Mouse (Mus musculus) liver, adult 2 months (tissue): ENCODE results near the gene Fam168a. TPM values are rescaled to one million over a fixed set of nuclear protein-coding genes. Genes with fewer than 3 reads are reported as not detected.

Experiments used
- DNase-seq: peaks from one replicate; pipeline ENCODE4 v3.0.0-alpha.2; 2011; ENCODE audit warnings: low read depth, low spot score; ENCODE audit errors: extremely low read depth
- H3K27ac ChIP-seq: fragments of 200-500 bp; replicated peaks from 2 replicates; pipeline ENCODE4 v1.5.1; 2012; ENCODE audit warnings: low read depth, mild to moderate bottlenecking, control low read depth, inconsistent platforms, low read length; ENCODE audit not compliant: insufficient read depth
- H3K27me3 ChIP-seq: fragments of 200-500 bp; 2 replicates; pipeline ENCODE4 v1.6.1; 2012; ENCODE audit warnings: mild to moderate bottlenecking, moderate library complexity, low read length, inconsistent platforms; ENCODE audit not compliant: control insufficient read depth, insufficient read depth
- H3K36me3 ChIP-seq: fragments of 200-500 bp; 2 replicates; pipeline ENCODE4 v1.6.1; 2012; ENCODE audit warnings: low read length, inconsistent platforms; ENCODE audit not compliant: control insufficient read depth, insufficient read depth
- H3K4me1 ChIP-seq: fragments of 200-500 bp; 2 replicates; pipeline ENCODE4 v1.6.1; 2011; ENCODE audit warnings: low read length; ENCODE audit not compliant: control insufficient read depth, insufficient read depth
- H3K4me3 ChIP-seq: fragments of 200-500 bp; 2 replicates; pipeline ENCODE4 v1.5.1; 2011; ENCODE audit warnings: low read depth, mild to moderate bottlenecking, control low read depth, low read length, moderate library complexity; ENCODE audit not compliant: insufficient read depth
- H3K79me2 ChIP-seq: fragments of 200-500 bp; 2 replicates; pipeline ENCODE4 v1.6.1; 2012; ENCODE audit warnings: inconsistent platforms, mild to moderate bottlenecking, low read length, moderate library complexity; ENCODE audit not compliant: control insufficient read depth, insufficient read depth
- H3K9ac ChIP-seq: fragments of 200-500 bp; 2 replicates; pipeline ENCODE4 v1.6.1; 2012; ENCODE audit warnings: low read depth, mild to moderate bottlenecking, control low read depth, inconsistent platforms, low read length
- CTCF ChIP-seq: fragments of 200-500 bp; IDR thresholded peaks from 2 replicates; pipeline ENCODE4 v1.5.1; 2011; ENCODE audit warnings: low read depth, low read length, control low read depth
- POLR2A ChIP-seq: fragments of 200-500 bp; IDR thresholded peaks from 2 replicates; pipeline ENCODE4 v1.6.1; 2011; ENCODE audit warnings: low read length, control low read depth; ENCODE audit not compliant: insufficient read depth; ENCODE audit errors: extremely low read depth
- WGBS: fragments of 180-500 bp; shearing (Covaris S2); methylation state at CpG from one replicate; pipeline ENCODE4 v1.1.7; 2018; 5-methylcytosine and 5-hydroxymethylcytosine counted together
- polyA plus RNA-seq: library from polyadenylated mRNA; depleted of rRNA; stranded (reverse); fragments of >200 nt; gene quantifications from 2 replicates; pipeline ENCODE4 v1.2.3, GENCODE M21; 2012; rRNA removed
- total RNA-seq: library from RNA; depleted of rRNA; stranded (reverse); fragments of >200 nt; gene quantifications from 2 replicates; pipeline ENCODE4 v1.2.3, GENCODE M21; 2014; rRNA removed

The Fam168a gene
- total and polyA plus RNA-seq, 2 experiments, result 7.4 to 32.0 TPM

DNA sequence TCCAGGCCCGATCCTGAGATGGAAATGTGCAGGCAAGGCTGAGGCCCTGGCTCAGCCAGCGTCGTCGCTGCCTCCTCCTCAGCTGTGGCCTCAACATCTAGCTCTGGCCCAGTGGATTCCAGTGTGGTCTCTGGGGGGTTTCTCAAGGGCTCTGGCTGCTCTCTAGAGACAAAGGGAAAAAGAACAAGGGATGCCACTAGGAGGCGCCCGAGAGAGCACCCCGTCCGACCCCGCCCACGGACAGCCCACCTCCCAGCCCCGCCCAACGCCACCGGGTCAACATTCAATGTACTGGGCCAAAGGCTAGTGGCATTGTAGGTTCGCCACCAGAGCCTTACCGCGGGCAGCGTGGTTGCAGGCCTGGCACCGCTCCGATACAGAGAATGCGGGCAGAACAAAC, 173.2 kb downstream of the Fam168a start:
- 27% methylated on average over 20 of the region's 20 CpGs for WGBS
- Histone ChIP-seq H3K79me2 (no peaks in the 10 kb centered on the region), H3K36me3 (no peaks in the 10 kb centered on the region), H3K9ac (no peak overlapping the region), H3K4me3 (no peak overlapping the region), H3K27me3 (no peaks in the 10 kb centered on the region), H3K4me1 (0 out of 2 replicates have a peak, but pooled peaks cover 4% of the 10 kb centered on the region), H3K27ac (no peak overlapping the region)
- TF ChIP-seq POLR2A (no peak), CTCF (peak; percentile 62)
- DNase-seq, result peak; percentile 60

DNA sequence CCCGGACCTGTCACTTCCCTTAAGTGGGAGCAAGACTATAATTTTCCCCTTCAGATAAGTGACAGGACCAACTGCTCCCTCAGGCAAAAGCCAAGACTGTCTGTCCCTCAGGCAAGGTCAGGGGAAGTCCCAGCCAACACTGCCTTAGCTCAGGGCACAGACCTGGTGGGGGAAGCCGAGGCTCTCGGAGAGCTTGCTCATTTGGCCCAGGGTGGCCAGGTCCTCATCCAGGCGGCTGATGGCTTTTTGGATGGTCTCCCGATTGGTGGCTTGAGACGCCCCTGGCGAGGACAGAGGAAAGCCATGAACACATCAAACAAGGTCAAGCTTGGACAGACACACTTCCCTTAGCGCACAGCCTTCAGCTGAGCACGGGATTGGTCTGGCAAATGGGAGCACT, 175.1 kb downstream of the Fam168a start:
- H3K4me1 ChIP-seq, result no peaks in the 10 kb centered on the region
- no peak for DNase-seq
- no peak for TF ChIP-seq POLR2A
- no peak for TF ChIP-seq CTCF
- 90% methylated on average over 9 of the region's 9 CpGs for WGBS
- H3K36me3 ChIP-seq, result no peaks in the 10 kb centered on the region
- H3K9ac ChIP-seq, result no peak overlapping the region
- H3K79me2 ChIP-seq, result no peaks in the 10 kb centered on the region
- no peak overlapping the region for H3K4me3 ChIP-seq
- H3K27me3 ChIP-seq, result no peaks in the 10 kb centered on the region
- no peak overlapping the region for H3K27ac ChIP-seq

DNA sequence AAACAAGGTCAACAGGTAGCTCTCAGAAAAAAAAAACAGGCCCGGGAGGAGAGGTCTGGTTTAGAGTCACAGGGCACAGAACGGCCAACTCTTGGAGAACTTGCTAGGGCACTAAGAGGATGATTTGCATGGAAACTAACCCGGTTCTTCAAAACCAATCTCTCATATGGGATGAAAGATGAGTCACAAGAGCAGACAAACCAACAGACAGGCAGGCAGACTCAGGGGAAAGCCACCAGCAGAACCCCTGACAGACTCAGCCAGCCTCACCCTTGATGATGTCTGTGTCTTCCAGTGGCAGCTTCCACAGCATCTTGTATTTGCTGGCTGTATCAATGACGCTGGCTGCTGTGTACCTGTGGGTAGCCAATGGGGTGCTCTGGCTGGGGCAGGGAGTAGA, 175.5 kb downstream of the Fam168a start:
- no peak overlapping the region for H3K9ac ChIP-seq
- H3K4me3 ChIP-seq, result no peak overlapping the region
- H3K36me3 ChIP-seq, result no peaks in the 10 kb centered on the region
- DNase-seq, result no peak
- WGBS, result 92% methylated on average over 4 of the region's 4 CpGs
- TF ChIP-seq POLR2A (no peak), CTCF (no peak)
- no peak overlapping the region for H3K27ac ChIP-seq
- no peaks in the 10 kb centered on the region for H3K27me3 ChIP-seq
- no peaks in the 10 kb centered on the region for H3K79me2 ChIP-seq
- no peaks in the 10 kb centered on the region for H3K4me1 ChIP-seq

DNA sequence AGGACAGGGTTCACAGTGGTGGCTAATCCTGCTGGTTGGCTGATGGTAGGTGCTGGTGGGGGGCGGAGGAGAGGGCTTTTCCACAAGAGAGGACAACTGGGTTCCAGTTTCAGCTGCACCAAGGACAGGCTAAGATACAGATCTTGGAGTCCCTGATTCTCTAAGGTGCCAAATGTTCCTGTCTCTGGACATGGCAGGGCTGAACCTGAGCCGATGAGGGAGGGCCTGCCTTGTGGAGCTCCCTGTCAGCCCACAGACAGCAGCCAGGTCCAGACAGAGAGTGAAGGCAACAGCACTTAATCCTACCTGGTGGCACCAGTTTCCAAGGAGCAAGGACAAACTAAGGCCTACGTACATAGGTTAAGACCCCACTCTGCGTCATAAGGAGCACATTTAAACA, 178.0 kb downstream of the Fam168a start:
- WGBS, result 97% methylated on average over 4 of the region's 4 CpGs
- DNase-seq, result no peak
- H3K4me1 ChIP-seq, result no peaks in the 10 kb centered on the region
- H3K9ac ChIP-seq, result no peak overlapping the region
- no peak overlapping the region for H3K4me3 ChIP-seq
- no peak overlapping the region for H3K27ac ChIP-seq
- H3K36me3 ChIP-seq, result no peaks in the 10 kb centered on the region
- H3K79me2 ChIP-seq, result no peaks in the 10 kb centered on the region
- TF ChIP-seq CTCF, result no peak
- no peak for TF ChIP-seq POLR2A
- H3K27me3 ChIP-seq, result no peaks in the 10 kb centered on the region

DNA sequence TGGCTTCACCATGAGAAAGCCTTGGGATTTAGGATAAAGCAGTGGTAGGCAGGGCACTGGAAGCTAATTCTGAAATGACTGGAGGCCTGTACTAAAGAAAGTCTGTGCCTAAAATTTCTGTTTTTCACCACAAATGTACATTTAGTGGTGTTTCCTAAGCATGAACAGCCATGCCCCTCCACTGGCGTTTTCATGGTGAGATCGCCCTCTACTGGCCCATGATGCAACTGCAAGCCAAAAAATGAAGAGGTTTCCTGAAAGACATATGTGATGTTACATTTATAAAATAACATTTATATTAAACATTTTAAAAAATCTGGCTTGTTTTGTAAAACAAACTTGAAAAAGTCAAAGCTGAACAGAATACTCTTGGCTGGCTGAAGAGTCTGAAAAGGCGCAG, 180.1 kb downstream of the Fam168a start:
- no peak overlapping the region for H3K9ac ChIP-seq
- TF ChIP-seq CTCF, result peak; percentile 72
- no peak for TF ChIP-seq POLR2A
- H3K4me3 ChIP-seq, result no peak overlapping the region
- H3K27me3 ChIP-seq, result no peaks in the 10 kb centered on the region
- H3K79me2 ChIP-seq, result no peaks in the 10 kb centered on the region
- WGBS, result 33% methylated on average over 3 of the region's 3 CpGs
- H3K36me3 ChIP-seq, result no peaks in the 10 kb centered on the region
- H3K27ac ChIP-seq, result no peak overlapping the region
- DNase-seq, result peak; percentile 24
- no peaks in the 10 kb centered on the region for H3K4me1 ChIP-seq

Other genes with a start within 250 kb of the Fam168a start
- not detected in 2 replicates for gene Ucp3, start 233.6 kb upstream of the Fam168a start, total RNA-seq
- not detected in 2 replicates for gene Ucp3, start 233.6 kb upstream of the Fam168a start, polyA plus RNA-seq
- gene Ucp2, start 213.3 kb upstream of the Fam168a start, total RNA-seq, result 12.2 and 17.5 TPM in 2 replicates
- gene Ucp2, start 213.3 kb upstream of the Fam168a start, polyA plus RNA-seq, result 27.9 and 45.2 TPM in 2 replicates
- 0.27 and 0.55 TPM in 2 replicates for gene Dnajb13, start 191.7 kb upstream of the Fam168a start, total RNA-seq
- 0.29 and 0.30 TPM in 2 replicates for gene Dnajb13, start 191.7 kb upstream of the Fam168a start, polyA plus RNA-seq
- 4.3 and 10.7 TPM in 2 replicates for gene Coa4, start 169.6 kb upstream of the Fam168a start, total RNA-seq
- 8.9 and 11.6 TPM in 2 replicates for gene Coa4, start 169.6 kb upstream of the Fam168a start, polyA plus RNA-seq
- gene Rab6a, start 99.2 kb upstream of the Fam168a start, total RNA-seq, result 30.4 and 33.0 TPM in 2 replicates
- gene Rab6a, start 99.2 kb upstream of the Fam168a start, polyA plus RNA-seq, result 13.2 and 13.5 TPM in 2 replicates
- 24.6 and 29.1 TPM in 2 replicates for gene Mrpl48, start 98.3 kb upstream of the Fam168a start, total RNA-seq
- 9.4 and 9.5 TPM in 2 replicates for gene Mrpl48, start 98.3 kb upstream of the Fam168a start, polyA plus RNA-seq
- 10.4 and 22.3 TPM in 2 replicates for gene Plekhb1, start 44.2 kb upstream of the Fam168a start, total RNA-seq
- gene Plekhb1, start 44.2 kb upstream of the Fam168a start, polyA plus RNA-seq, result 37.6 and 41.4 TPM in 2 replicates
- 0.37 and 2.1 TPM in 2 replicates for gene Relt, start 156.8 kb downstream of the Fam168a start, total RNA-seq
- 1.0 TPM in 2 replicates for gene Relt, start 156.8 kb downstream of the Fam168a start, polyA plus RNA-seq
- 1.2 and 2.1 TPM in 2 replicates for gene Arhgef17, start 225.5 kb downstream of the Fam168a start, total RNA-seq
- gene Arhgef17, start 225.5 kb downstream of the Fam168a start, polyA plus RNA-seq, result 1.4 and 1.8 TPM in 2 replicates